Mouse (Mus musculus) E14TG2a.4 (cell line): Measurements from ENCODE around the gene Snrk.

Experiments
- H3K27me3 ChIP-seq: 2 replicates; pipeline ENCODE4 v1.6.1; 2014; ENCODE audit warnings: low read length, control low read depth; ENCODE audit not compliant: insufficient read depth
- H3K36me3 ChIP-seq: 2 replicates; pipeline ENCODE4 v1.6.1; 2014; ENCODE audit warnings: low read length, control low read depth; ENCODE audit not compliant: insufficient read depth
- H3K4me1 ChIP-seq: replicated peaks from 2 replicates; pipeline ENCODE4 v1.6.1; 2014; ENCODE audit warnings: low read depth, low read length, control low read depth
- H3K4me3 ChIP-seq: replicated peaks from 2 replicates; pipeline ENCODE4 v1.5.1; 2014; ENCODE audit warnings: mild to moderate bottlenecking, low read length
- H3K9me3 ChIP-seq: 2 replicates; pipeline ENCODE4 v1.6.1; 2014; ENCODE audit warnings: low read length, control low read depth
- CTCF ChIP-seq: conservative IDR thresholded peaks from 2 replicates; pipeline ENCODE4 v1.5.1; 2014; ENCODE audit warnings: low read length
- NANOG ChIP-seq: IDR thresholded peaks from 2 replicates; pipeline ENCODE4 v1.6.1; 2014; ENCODE audit warnings: borderline replicate concordance, low read length, mixed read lengths
- POU5F1 ChIP-seq: IDR thresholded peaks from 2 replicates; pipeline ENCODE4 v1.6.1; 2014; ENCODE audit warnings: low read length, borderline replicate concordance

Gene Snrk

GRCm38 (mm10) chr9:122204508-122204907 is 87.4 kb downstream of the Snrk start:
- no peak for TF ChIP-seq POU5F1
- peak; percentile 71 for TF ChIP-seq CTCF
- TF ChIP-seq NANOG: no peak
- no peaks in the 10 kb centered on the region for H3K9me3 ChIP-seq
- peaks cover 6% of the 10 kb centered on the region; the same call in 1 of the 2 replicates for H3K27me3 ChIP-seq
- H3K4me1 ChIP-seq: peaks cover 7% of the 10 kb centered on the region
- H3K4me3 ChIP-seq: no peak overlapping the region
- H3K36me3 ChIP-seq: no peaks in the 10 kb centered on the region

GRCm38 (mm10) chr9:122205543-122206200 is 88.6 kb downstream of the Snrk start:
- Histone ChIP-seq H3K27me3 (peaks cover 6% of the 10 kb centered on the region; the same call in 1 of the 2 replicates), H3K9me3 (no peaks in the 10 kb centered on the region), H3K4me1 (no peaks in the 10 kb centered on the region), H3K4me3 (no peak overlapping the region), H3K36me3 (no peaks in the 10 kb centered on the region)
- TF ChIP-seq POU5F1 (no peak), CTCF (no peak), NANOG (no peak)

GRCm38 (mm10) chr9:122208311-122208710 is 91.2 kb downstream of the Snrk start:
- no peak for TF ChIP-seq POU5F1
- no peak for TF ChIP-seq NANOG
- no peak for TF ChIP-seq CTCF
- H3K9me3 ChIP-seq: no peaks in the 10 kb centered on the region
- H3K27me3 ChIP-seq: peaks cover 6% of the 10 kb centered on the region; the same call in 1 of the 2 replicates
- H3K4me3 ChIP-seq: no peak overlapping the region
- H3K4me1 ChIP-seq: no peaks in the 10 kb centered on the region
- no peaks in the 10 kb centered on the region for H3K36me3 ChIP-seq

- Histone ChIP-seq H3K9me3 (no peaks in the 10 kb centered on the region), H3K4me3 (no peak overlapping the region), H3K27me3 (no peaks in the 10 kb centered on the region), H3K4me1 (no peaks in the 10 kb centered on the region), H3K36me3 (no peaks in the 10 kb centered on the region)
- no peak for TF ChIP-seq POU5F1
- no peak for TF ChIP-seq CTCF
- TF ChIP-seq NANOG: no peak
Measured at GRCm38 (mm10) chr9:122215118-122215517, 98.1 kb downstream of the Snrk start.

GRCm38 (mm10) chr9:122216945-122217529 is 100.0 kb downstream of the Snrk start:
- Histone ChIP-seq H3K36me3 (no peaks in the 10 kb centered on the region), H3K4me3 (no peak overlapping the region), H3K9me3 (no peaks in the 10 kb centered on the region), H3K27me3 (no peaks in the 10 kb centered on the region), H3K4me1 (no peaks in the 10 kb centered on the region)
- TF ChIP-seq NANOG: no peak
- TF ChIP-seq POU5F1: no peak
- TF ChIP-seq CTCF: no peak
